Mouse (Mus musculus): Measurements from ENCODE around the gene Fgf4. TPM values are rescaled to one million over a fixed set of nuclear protein-coding genes. Genes with fewer than 3 reads are reported as not detected.

The Fgf4 gene
- polyA plus RNA-seq, 1 experiment from 2014 or later, result not detected

DNA sequence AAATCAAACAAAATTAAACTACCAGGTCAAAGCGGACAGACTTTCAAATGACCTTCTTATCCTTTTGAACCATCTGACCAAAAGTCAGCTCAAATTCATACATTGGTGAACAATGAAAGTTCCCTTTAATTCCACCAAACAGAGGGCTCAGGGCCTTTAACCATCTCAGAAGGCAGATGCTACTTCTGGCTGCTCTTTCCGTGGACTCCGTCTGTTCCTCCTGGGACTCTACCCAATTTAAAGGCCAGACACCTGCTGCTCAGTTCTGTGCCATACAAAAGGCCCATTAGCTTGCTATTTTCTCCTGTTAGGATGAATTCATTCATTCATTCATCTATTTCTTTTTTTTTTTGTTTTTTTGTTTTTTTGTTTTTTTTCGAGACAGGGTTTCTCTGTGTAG is 65.7 kb downstream of the Fgf4 start:
- Histone ChIP-seq H3K36me3 (ENCODE audit: control insufficient read depth, insufficient read depth, low read length) (peaks cover 15% of the 10 kb centered on the region), H3K27me3 (ENCODE audit: control insufficient read depth, insufficient read depth, low read length) (no peaks in the 10 kb centered on the region), H3K4me2 (ENCODE audit: low read length) (no peak overlapping the region), H3K4me1 (ENCODE audit: control insufficient read depth in 2 of 2, insufficient read depth in 2 of 2, low read length in 2 of 2) (peaks cover 4 to 9% of the 10 kb centered on the region in 2 experiments; a peak in 3 of 4 replicates), H3K4me3 (ENCODE audit: control insufficient read depth in 1 of 2, insufficient read depth in 1 of 2, low read depth in 1 of 2, low read length in 2 of 2) (no peak overlapping the region), H3K9ac (ENCODE audit: low read length) (no peak overlapping the region), H3K27ac (replicated peaks in 1 of 2; ENCODE audit: control insufficient read depth in 1 of 2, insufficient read depth in 1 of 2, low read depth in 2 of 2, low read length in 2 of 2) (no peak overlapping the region), H3K9me3 (ENCODE audit: control insufficient read depth, low read length) (no peaks in the 10 kb centered on the region)
- no peak for ATAC-seq (ENCODE audit: insufficient number of reproducible peaks, insufficient read depth, low FRiP score, low read depth)
- 85% methylated on average over 4 of the region's 4 CpGs for WGBS

DNA sequence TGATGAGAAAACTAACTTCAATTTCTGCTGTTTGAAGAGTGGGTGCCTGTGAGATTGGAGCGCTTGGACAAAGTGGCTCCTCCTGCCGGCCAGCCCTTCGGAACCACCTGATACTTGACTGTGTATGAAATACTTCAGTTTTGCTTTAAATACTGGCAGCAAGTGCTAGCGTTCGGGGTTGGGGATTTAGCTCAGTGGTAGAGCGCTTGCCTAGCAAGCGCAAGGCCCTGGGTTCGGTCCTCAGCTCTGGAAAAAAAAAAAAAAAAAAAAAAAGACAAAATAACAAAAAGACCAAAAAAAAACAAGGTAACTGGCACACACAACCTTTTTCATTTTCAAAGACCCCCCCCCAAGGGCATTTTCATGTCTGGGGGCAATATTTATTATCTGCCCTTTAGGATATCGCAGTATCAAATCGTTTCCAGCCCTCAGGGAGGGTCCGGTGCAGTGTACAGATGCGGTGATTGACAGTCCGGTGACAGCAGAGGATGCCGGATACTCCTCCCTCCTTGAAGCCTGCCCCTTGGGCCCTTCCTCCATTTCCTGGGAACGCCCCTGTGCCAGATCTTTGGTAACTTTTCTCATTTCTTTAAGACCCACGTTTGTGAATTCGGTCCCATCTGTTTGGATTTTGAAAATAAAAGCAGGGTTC is 67.3 kb downstream of the Fgf4 start:
- Histone ChIP-seq H3K4me3 (ENCODE audit: control insufficient read depth in 1 of 2, insufficient read depth in 1 of 2, low read depth in 1 of 2, low read length in 2 of 2) (peak overlapping the region; percentile 73 to 92), H3K27ac (replicated peaks in 1 of 2; ENCODE audit: control insufficient read depth in 1 of 2, insufficient read depth in 1 of 2, low read depth in 2 of 2, low read length in 2 of 2) (peak overlapping the region; percentile 68 to 75; a peak in 3 of 4 replicates), H3K9ac (ENCODE audit: low read length) (peak overlapping the region; percentile 86), H3K9me3 (ENCODE audit: control insufficient read depth, low read length) (no peaks in the 10 kb centered on the region), H3K27me3 (ENCODE audit: control insufficient read depth, insufficient read depth, low read length) (no peaks in the 10 kb centered on the region), H3K4me2 (ENCODE audit: low read length) (peak overlapping the region; percentile 86), H3K4me1 (ENCODE audit: control insufficient read depth in 2 of 2, insufficient read depth in 2 of 2, low read length in 2 of 2) (peaks cover 4 to 9% of the 10 kb centered on the region in 2 experiments; a peak in 3 of 4 replicates), H3K36me3 (ENCODE audit: control insufficient read depth, insufficient read depth, low read length) (peaks cover 28% of the 10 kb centered on the region)
- ATAC-seq (ENCODE audit: insufficient number of reproducible peaks, insufficient read depth, low FRiP score, low read depth), result peak; percentile 81
- 7% methylated on average over 17 of the region's 17 CpGs for WGBS

Other genes starting within 250 kb of the Fgf4 start
- 7.3 and 7.5 TPM in 2 replicates for gene Ano1, start 95.4 kb upstream of the Fgf4 start, polyA plus RNA-seq (2014; fragmentation: Nextera tagmentation; extraction: Ambion mirVana)
- not detected in 2 replicates for gene Fgf3, start 9.3 kb upstream of the Fgf4 start, polyA plus RNA-seq (2014; fragmentation: Nextera tagmentation; extraction: Ambion mirVana)
- gene Fgf15, start 49.2 kb downstream of the Fgf4 start, polyA plus RNA-seq (2014; fragmentation: Nextera tagmentation; extraction: Ambion mirVana), result not detected in 2 replicates
- 16.1 and 19.2 TPM in 2 replicates for gene LTO1, start 67.7 kb downstream of the Fgf4 start, polyA plus RNA-seq (2014; fragmentation: Nextera tagmentation; extraction: Ambion mirVana)
- gene Ccnd1, start 92.6 kb downstream of the Fgf4 start, polyA plus RNA-seq (2014; fragmentation: Nextera tagmentation; extraction: Ambion mirVana), result 48.7 and 63.7 TPM in 2 replicates